8 mouse cellular contexts compared by ENCODE assay signal in the genomic region with DNA sequence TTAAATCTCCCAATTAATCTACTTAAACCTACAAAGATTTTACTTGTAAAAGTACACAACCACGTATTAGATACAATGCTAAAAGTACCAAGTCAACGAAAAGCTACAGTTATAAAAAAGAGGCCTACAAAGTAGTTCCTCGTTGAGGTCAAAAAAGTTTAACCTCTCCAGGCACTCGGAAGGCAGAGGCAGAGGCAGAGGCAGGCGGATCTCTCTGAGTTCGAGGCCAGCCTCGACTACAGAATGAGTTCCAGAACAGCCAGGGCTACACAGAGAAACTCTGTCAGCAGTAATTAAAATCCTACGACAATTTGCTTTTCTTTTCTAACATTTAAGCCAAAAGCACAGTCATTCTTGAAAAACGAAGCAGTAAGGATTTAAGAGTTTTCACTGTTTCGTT. TPM values are rescaled to one million over a fixed set of nuclear protein-coding genes. Genes with fewer than 3 reads are reported as not detected.
DNase-seq lines count a peak whose midpoint lies in the region; TF ChIP-seq lines count a peak whose summit lies in the region.

No protein-coding gene starts in this region.

- peak overlapping the region; percentile 95 for H3K4me3 ChIP-seq in heart, adult 2 months
- H3K4me3 ChIP-seq in E14TG2a.4 (replicated peaks; ENCODE audit: low read length): peak overlapping the region; percentile 92
- H3K4me3 ChIP-seq in hindbrain, embryonic 10.5 days: peak overlapping the region; percentile 71
- peak overlapping the region; percentile 98 for H3K4me3 ChIP-seq in midbrain, embryonic 10.5 days

- H3K4me1 ChIP-seq in heart, adult 2 months (ENCODE audit: control insufficient read depth, insufficient read depth, low read length): peaks cover 2% of the 10 kb centered on the region; the same call in 1 of the 2 replicates
- H3K4me1 ChIP-seq in E14TG2a.4 (replicated peaks; ENCODE audit: low read depth, low read length): peaks cover 57% of the 10 kb centered on the region
- 0 out of 2 replicates have a peak, but pooled peaks cover 15% of the 10 kb centered on the region for H3K4me1 ChIP-seq in hindbrain, embryonic 10.5 days (replicated peaks)
- peaks cover 18% of the 10 kb centered on the region for H3K4me1 ChIP-seq in midbrain, embryonic 10.5 days

- no peak for TF ChIP-seq POLR2A in heart, adult 2 months (IDR thresholded peaks at IDR 0.05; ENCODE audit: insufficient read depth, low read depth, low read length)

- peaks cover 2% of the 10 kb centered on the region; the same call in 1 of the 2 replicates for H3K36me3 ChIP-seq in heart, adult 2 months (ENCODE audit: control insufficient read depth, insufficient read depth, low read length)
- peaks cover 4% of the 10 kb centered on the region; the same call in 1 of the 2 replicates for H3K36me3 ChIP-seq in E14TG2a.4 (ENCODE audit: insufficient read depth, low read length)
- H3K36me3 ChIP-seq in hindbrain, embryonic 10.5 days: no peaks in the 10 kb centered on the region; the same call in 1 of the 2 replicates
- H3K36me3 ChIP-seq in midbrain, embryonic 10.5 days: peaks cover 11% of the 10 kb centered on the region; the same call in 1 of the 2 replicates

- H3K27me3 ChIP-seq in heart, adult 2 months (ENCODE audit: control insufficient read depth, insufficient read depth, low read length): no peaks in the 10 kb centered on the region
- no peaks in the 10 kb centered on the region for H3K27me3 ChIP-seq in E14TG2a.4 (ENCODE audit: insufficient read depth, low read length)
- H3K27me3 ChIP-seq in hindbrain, embryonic 10.5 days (ENCODE audit: insufficient read depth, poor library complexity, severe bottlenecking): no peaks in the 10 kb centered on the region
- no peaks in the 10 kb centered on the region for H3K27me3 ChIP-seq in midbrain, embryonic 10.5 days (ENCODE audit: low read depth, poor library complexity, severe bottlenecking)

- H3K9ac ChIP-seq in heart, adult 2 months (ENCODE audit: low read depth, low read length): no peak overlapping the region

- no peaks in the 10 kb centered on the region; the same call in 1 of the 2 replicates for H3K79me2 ChIP-seq in heart, adult 2 months (replicated peaks; ENCODE audit: control insufficient read depth, insufficient read depth, low read length)

- no peaks in the 10 kb centered on the region for H3K9me3 ChIP-seq in E14TG2a.4 (ENCODE audit: low read length)
- H3K9me3 ChIP-seq in hindbrain, embryonic 10.5 days: no peaks in the 10 kb centered on the region
- no peaks in the 10 kb centered on the region for H3K9me3 ChIP-seq in midbrain, embryonic 10.5 days (replicated peaks)

- TF ChIP-seq CTCF in heart, adult 2 months (IDR thresholded peaks at IDR 0.05): no peak
- no peak for TF ChIP-seq CTCF in E14TG2a.4 (conservative IDR thresholded peaks at IDR 0.05; ENCODE audit: low read length)

- 18% methylated on average over 10 of the region's 10 CpGs for WGBS in heart, adult 2 months
- 29% methylated on average over 10 of the region's 10 CpGs for WGBS in hindbrain, embryonic 10.5 days
- WGBS in midbrain, embryonic 10.5 days: 36% methylated on average over 10 of the region's 10 CpGs

- DNase-seq in heart, adult 2 months: no peak
- DNase-seq in heart, postnatal 10 days: no peak
- DNase-seq in hindbrain, embryonic 10.5 days (ENCODE audit: low spot score): peak; percentile 22
- DNase-seq in midbrain, embryonic 10.5 days (ENCODE audit: low spot score): no peak
- DNase-seq in adrenal gland, postnatal 4 days (ENCODE audit: low spot score in 2 of 2): no peak
- DNase-seq in adrenal gland, adult 18-20 months (ENCODE audit: low spot score in 2 of 2): no peak
- DNase-seq in urinary bladder, adult 2 months (ENCODE audit: low spot score): no peak

- H3K27ac ChIP-seq in heart, adult 2 months: peak overlapping the region; percentile 90; the same call in 1 of the 2 replicates
- H3K27ac ChIP-seq in hindbrain, embryonic 10.5 days: peak overlapping the region; percentile 100
- peak overlapping the region; percentile 100 for H3K27ac ChIP-seq in midbrain, embryonic 10.5 days (replicated peaks)

- intact Hi-C loops in heart, adult 2 months (cut with DNase I): loop anchor here (5.0 to 10.0 kb wide), 2 partner anchors 300 to 667 kb away; no protein-coding TSS in a partner anchor
- intact Hi-C loops in heart, postnatal 10 days (cut with DNase I): no loop called here

- no peak for TF ChIP-seq EP300 in heart, adult 2 months (IDR thresholded peaks at IDR 0.05; ENCODE audit: insufficient read depth, low read depth, low read length)

RNA-seq across cellular contexts. Expression of gene Cpsf6, which starts 4.7 kb away (rescaled TPM):
- 10 to 100 TPM; 30.9 to 35.5 TPM for total RNA-seq in heart, adult 2 months (2021)
- polyA plus RNA-seq in heart, adult 2 months (2012; rRNA removed): 20.3 and 22.7 TPM in 2 replicates
- 10 to 100 TPM; 55.7 to 61.6 TPM for total RNA-seq in heart, postnatal 10 days (2021)
- polyA plus RNA-seq in hindbrain, embryonic 10.5 days (2016; fragmentation: Nextera tagmentation; extraction: Ambion mirVana): 188 and 221 TPM in 2 replicates
- 222 and 239 TPM in 2 replicates for polyA plus RNA-seq in midbrain, embryonic 10.5 days (2016; fragmentation: Nextera tagmentation; extraction: Ambion mirVana)
- 100 to 1,000 TPM; 103 to 113 TPM for total RNA-seq in adrenal gland, postnatal 4 days (2021)
- 10 to 100 TPM; 79.2 to 79.5 TPM for total RNA-seq in adrenal gland, adult 18-20 months (2021)
- polyA plus RNA-seq in urinary bladder, adult 2 months (2012; rRNA removed): 35.9 and 43.5 TPM in 2 replicates
